Mouse (Mus musculus) embryo, embryonic 9.5 days (tissue): ENCODE measurements around the gene Vmn1r61.

ENCODE experiments used
- DNase-seq: peaks from one replicate; pipeline ENCODE4 v3.0.0-alpha.2; 2017; ENCODE audit errors: extremely low spot score

Gene Vmn1r61

DNA sequence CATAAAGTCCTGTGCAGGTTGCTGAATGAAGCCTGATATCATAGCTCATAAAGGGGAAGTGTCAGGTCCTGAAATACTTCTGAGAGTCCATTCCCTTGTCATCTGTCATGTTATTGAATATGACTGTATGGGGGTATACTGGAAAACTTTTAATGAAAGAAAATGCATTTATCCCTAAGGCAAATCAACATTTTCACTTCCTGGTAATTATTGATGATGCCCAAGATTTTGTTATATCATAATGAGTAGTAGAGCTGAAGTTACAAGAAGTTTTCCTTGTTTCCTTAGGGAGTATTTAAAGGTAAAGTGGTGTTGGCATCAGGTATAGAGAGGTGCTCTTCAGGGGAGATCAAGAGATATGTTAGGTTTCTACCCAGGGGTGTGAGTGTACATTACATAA is at the start of gene Vmn1r61:
TSS of gene Vmn1r61 (minus strand) at position 101 of the 400 bp plus-strand sequence.
- no peak for DNase-seq
